Mouse (Mus musculus) lung, postnatal 10 days (tissue): Measurements from ENCODE around the gene Slc28a2.
"Not testable (repeated sequence)": the region's sequence is repeated elsewhere in the genome, so short reads cannot be mapped to it uniquely, and the experiment has no call there.

ENCODE experiments used
- DNase-seq: peaks from one replicate; pipeline ENCODE4 v3.0.0; 2021

Gene Slc28a2

DNA sequence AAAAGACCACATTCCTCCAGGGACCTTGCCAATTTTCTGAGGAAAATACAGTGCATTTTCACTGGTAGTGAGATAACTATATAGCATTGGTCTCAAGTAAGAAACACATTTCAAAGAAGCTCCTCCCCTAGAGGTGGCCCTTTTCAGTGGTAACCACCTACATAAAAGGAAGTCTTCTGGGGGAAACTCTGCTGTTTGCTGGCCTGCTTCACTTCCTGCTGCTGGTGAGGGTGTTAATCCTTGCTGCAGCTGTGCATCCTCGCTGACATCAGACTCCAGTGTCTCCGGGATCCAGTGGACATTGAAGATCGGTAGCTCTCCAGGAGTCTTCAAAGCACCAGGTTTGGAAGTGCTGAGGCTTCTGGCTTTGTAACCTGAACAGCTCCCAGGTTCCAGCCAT, at the start of gene Slc28a2:
TSS of gene Slc28a2 (plus strand) at position 278 of the 400 bp plus-strand sequence.
- DNase-seq = not testable (repeated sequence)

DNA sequence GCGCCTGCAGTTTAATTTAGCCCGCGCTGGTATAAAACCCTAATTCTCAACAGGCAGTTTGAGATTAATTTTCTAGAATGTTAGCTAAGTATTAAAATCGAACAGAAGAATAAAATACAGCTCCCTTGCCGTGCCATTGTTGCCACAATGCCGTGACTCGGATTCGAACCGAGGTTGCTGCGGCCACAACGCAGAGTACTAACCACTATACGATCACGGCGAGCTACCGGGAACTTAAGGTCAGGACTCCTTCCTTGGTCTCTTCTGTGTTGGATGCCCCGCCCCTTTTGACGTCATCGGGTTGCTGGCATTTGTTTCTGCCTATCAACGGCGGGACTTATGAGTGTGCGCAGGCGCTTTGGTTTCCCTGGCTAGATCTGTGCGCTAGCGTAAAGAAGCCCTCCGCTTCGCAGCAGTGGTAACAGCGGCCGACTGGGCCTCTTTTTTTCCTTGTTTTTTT, 49.0 kb upstream of the Slc28a2 start:
- DNase-seq = peak; percentile 98

DNA sequence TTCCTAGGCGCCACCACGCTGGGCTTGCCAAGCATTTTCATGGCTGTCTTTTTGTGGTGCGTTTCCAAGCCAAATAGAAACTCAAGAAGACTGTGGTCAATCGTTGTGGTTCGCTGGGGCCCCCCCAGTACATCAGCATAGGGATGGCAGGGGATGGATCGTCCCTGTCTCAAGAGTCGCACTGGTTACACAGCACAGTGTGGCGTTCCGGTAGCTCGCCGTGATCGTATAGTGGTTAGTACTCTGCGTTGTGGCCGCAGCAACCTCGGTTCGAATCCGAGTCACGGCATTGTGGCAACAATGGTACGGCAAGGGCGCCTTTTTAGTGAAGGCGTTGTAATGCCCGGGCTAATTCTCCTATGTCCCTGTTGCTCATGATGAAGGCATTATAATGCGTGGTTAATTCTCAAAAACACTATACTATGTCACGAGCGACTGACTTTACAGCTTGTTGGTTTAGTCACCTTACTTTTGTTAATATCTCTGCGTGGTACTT, 48.5 kb upstream of the Slc28a2 start:
- DNase-seq = peak; percentile 76

DNA sequence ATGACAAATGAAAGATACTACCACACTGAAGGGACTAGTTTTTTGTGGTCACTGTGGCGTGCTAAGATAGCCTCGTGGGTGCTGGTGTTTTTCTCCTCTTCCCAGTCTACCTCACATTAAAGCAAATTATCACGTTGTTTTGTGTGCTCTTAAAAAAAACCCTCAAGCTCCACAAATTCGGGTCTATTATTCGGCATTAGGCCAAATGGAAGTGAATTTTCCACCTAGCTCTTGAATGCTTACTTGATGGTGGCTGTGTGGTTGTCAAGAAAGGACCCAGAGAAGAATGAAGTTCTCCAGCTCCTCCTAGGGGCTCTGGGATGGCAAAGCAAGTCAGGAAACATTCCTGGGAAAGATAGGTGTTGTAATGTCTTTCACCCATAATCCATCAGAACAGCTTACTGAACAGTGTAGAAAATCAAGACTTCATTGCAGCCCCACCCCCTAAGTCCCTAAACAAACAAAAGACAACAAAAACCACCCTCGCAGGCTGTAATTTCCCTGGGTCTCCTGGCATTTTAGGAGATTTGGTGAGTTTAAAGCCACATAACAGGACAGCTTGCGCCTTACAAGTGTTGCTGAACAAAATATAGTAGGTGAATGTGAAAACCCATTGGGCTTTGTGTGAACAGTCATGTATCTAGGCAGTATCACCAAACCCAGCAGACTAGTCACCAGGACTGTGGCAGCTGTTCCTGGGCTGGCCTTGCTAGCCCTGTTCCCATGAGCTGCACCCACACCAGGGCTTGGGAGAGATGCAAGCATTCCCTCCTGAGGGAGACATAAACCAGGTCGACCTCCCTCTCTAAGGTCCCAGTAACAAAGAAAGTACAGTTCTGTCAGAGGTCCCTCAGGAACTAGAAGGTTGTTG, 47.6 kb upstream of the Slc28a2 start:
- peak; percentile 66 for DNase-seq

DNA sequence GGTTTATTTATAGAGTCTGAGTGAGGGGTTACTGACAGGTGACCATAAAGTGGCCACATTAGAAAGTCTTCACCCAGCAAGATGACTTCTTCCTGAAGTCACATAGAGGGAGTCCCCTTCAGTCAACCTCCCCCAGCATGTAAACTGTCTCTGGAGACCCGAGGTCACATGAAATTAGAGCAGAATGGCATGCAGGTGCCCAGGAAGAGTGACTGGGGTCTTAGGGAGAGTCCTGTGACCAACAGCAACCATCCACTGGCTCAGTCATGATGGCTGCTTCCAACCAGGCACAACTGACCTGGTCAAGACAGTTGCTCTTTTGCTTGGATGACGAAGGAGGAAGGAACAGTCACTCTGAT, 47.0 kb upstream of the Slc28a2 start:
- no peak for DNase-seq

DNA sequence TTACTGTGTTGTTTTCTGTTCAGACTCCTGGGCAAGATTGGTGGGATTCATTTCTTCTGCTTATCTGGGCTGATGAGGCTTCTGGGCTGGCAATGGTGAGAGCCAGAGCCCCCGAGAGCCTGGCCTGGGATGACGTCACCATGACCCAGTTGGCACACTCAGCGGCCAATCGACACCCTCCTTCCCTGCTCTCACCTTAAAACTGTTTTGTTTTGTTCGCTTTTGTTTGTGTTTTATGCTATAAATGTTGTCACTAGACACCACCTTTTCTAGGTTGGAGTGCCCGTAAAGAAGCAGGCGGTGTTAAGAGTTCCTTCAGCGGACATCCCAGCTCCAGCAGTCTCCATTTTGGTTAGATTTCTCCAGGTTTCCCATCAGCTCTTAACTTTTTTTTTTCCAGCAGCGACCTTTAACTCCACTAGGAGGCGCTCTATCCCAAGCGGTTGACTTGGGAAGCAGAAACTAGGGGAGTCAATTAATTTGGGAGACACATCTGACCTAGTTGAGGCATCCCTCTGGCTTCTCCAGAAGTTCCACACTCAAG, 45.4 kb upstream of the Slc28a2 start:
- DNase-seq = peak; percentile 69

DNA sequence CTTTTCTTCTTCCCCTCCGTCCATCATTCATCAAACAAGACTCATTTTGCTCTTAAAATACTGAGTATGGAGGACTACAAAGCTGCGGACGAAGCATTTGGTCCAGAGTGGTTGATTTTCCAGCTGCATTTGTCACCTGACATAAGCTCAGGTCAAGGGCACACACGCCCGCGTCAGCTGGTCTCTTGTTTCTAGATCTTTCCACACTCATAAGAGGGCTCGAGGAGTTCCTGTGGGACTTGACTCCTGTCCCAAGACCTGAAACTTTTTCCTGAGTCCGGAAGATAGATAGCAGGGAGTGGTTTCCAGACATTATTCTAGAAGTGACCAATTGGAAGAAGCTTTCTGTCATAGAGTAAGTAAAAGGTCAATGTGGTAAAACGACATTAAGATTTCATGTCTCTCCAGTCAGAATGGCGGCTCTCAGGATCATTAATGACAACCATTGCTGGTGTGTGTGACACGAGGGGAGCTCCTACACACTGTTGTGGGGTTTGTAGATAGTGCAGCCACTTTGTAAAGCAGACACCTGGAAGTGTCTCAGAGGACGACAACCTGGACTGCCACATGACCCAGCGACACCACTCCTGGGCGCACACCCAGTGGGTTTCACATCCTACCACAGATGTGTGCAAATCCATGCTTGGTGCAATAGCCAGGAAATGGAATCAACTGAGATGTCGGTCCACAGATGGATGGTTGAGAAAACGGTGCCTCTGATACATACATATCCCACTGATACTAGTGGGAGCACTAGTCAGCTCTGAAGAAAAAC, 44.8 kb upstream of the Slc28a2 start:
- no peak for DNase-seq

DNA sequence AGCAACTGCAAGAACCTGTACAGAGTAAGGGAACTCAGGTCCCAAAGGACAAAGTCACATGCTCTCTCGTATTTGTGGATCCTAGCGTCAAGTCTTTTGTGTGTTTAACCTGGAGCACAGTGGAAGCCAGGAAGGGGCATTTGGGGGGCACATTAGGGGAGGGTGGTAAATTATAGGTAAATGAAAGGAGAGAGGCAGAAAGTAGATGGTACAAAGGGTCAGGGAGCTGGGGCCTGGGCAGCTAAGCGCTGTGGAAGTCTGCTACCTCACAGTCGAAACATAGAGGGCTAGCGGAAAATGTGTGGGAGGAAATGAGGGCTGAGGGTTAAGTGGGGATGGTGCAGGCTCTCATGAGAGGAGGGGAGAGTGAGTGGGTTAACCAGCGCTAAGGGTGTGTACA, 44.2 kb upstream of the Slc28a2 start:
- no peak for DNase-seq

DNA sequence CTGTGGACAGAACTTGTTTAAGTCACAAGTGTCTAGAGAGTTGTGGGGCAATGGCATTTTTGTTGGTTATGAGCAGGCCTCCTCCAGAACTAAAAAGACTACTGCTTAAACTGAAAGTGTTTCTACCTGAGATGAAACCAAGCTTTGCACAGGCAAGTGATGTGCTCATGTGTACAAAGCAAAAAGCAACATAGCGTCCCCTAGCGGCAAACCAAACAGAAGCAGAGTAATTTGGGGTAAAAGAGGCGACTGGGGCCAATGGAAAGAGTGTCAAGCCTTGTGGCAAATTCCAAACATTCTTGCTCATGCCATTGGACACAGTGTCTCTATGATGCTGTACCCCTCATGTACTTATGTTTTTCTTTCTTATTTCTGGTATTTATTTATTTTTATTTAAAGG, 41.2 kb upstream of the Slc28a2 start:
- no peak for DNase-seq

DNA sequence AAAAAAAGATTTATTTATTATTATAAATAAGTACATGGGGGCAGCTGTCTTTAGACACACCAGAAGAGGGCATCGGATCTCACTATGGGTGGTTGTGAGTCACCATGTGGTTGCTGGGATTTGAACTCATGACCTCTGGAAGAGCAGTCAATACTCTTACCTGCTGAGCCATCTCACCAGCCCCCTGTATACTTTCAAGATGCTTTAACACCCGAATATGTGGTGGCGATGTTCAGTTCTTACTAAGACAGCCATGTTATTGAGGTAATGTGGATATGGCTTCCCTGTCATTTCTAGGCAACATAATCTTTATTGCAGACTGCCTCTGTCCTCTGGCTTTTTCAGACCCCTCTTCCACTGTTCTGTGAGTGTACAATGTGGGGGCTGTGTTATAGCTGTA, 39.1 kb upstream of the Slc28a2 start:
- not testable (repeated sequence) for DNase-seq

DNA sequence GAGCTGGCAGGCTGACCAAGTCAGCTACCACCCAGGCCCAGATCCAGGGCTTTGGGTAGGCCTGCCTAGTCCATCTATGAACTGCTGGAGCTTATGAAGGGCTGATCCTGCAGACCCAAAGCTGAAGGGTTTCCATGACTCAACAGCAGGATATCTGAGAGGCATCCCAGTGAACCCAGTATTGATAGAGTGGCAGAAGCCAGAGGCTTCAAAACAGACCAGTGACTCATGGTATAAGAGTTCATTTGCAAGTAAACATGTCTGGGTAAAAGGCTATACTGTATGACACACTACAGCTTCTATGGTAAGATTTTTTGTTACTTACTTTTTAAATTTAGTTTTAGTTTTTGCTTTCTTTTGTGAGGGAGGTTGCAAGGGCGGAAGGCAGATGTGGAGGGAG, 30.1 kb upstream of the Slc28a2 start:
- no peak for DNase-seq

DNA sequence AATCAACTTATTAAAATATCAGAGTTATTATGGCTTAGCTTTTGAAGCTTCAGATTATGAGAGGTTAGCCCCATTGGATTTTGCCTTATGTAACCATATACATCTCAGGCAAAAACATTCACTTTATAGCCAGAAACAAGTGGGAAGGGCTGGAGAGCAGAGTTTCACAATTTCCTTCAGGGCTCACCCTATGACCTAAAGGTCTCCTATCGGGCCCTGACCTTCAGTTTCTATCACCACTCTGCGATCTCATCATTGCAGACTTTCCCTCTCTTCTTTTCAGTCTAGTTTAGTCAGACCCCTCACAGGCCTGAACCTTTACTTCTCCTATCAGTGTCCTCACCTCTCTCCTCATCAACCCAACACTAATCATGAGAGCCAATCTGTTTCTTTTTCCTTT, 18.7 kb upstream of the Slc28a2 start:
- DNase-seq = no peak

DNA sequence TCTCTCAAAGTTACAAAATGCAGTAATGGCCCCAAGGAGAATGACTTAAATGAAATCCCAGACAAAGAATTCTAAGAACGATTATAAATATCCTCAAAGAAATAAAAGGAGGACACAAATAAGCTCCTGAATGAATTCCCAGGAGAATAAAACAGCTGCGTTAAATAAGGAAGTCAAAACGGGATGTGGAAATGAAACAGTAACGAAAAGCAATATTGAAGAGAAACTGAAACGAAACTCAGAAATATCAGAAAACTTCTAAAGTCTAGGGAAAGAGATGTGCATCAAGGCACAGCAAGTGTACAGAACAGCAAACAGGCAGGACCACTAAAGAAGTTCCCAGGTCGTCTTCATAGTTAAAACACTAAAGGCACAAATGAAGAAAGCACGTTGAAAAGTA, 17.3 kb upstream of the Slc28a2 start:
- DNase-seq = no peak

DNA sequence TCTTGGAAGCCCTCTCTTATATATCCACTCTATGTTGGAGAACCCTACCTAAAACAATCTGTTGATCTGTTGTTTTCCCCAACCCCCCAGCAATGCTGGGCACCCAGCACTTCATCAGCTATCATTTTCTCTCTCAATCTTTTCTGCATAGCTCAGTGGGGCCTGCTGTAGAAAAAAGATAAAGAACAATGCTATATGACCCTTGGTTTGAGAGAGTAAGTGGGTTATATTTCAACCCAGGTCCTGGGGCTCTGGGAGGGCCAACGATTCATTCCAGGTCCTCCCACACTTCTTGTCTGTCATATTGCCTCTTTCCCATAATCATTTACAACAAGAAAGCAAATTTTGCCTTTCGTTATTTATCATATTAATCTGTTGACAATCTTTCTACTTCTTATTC, 368 bp downstream of the Slc28a2 start:
- not testable (repeated sequence) for DNase-seq

DNA sequence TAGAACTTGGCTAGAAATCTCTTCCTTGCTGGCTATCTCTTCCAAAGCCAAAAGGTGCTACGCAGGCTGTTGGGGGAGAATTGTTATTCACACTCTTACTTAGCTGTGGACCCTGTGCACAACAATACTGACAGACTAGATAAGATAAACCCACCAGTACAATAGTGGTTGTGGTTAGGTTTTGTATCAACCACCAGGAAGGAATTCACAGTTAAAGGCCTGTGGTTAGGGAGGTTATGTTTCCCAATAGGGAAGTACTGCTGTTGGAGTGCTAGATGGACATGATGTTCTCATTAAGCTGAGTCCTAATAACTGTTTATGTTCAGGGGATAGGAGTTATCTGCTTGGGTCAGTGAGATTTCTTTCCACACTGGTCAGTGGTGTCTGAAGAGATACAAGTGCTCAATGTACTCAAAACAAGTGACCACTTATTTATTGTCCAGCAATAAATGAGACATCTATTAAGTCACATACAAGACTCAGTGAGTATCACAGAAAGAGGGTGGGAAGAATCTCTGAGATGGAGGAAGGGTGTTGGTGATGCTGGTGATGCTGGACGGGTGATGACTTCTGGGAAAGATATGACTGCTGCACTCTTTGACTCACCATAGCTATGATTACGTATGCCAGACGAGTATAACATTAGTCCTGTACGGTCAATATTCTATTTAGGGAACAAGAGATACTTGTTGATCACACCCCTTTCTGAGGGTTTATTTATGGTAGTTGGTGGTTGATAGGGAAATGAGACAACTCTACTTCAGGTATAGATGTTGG, 12.6 kb downstream of the Slc28a2 start:
- DNase-seq = not testable (repeated sequence)

DNA sequence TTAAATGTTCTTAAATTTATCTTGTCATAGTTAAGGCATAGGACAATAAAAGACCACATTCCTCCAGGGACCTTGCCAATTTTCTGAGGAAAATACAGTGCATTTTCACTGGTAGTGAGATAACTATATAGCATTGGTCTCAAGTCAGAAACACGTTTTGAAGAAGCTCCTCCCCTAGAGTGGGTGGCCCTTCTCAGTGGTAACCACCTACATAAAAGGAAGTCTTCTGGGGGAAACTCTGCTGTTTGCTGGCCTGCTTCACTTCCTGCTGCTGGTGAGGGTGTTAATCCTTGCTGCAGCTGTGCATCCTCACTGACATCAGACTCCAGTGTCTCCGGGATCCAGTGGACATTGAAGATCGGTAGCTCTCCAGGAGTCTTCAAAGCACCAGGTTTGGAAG, 14.2 kb downstream of the Slc28a2 start:
- DNase-seq = peak; percentile 8

DNA sequence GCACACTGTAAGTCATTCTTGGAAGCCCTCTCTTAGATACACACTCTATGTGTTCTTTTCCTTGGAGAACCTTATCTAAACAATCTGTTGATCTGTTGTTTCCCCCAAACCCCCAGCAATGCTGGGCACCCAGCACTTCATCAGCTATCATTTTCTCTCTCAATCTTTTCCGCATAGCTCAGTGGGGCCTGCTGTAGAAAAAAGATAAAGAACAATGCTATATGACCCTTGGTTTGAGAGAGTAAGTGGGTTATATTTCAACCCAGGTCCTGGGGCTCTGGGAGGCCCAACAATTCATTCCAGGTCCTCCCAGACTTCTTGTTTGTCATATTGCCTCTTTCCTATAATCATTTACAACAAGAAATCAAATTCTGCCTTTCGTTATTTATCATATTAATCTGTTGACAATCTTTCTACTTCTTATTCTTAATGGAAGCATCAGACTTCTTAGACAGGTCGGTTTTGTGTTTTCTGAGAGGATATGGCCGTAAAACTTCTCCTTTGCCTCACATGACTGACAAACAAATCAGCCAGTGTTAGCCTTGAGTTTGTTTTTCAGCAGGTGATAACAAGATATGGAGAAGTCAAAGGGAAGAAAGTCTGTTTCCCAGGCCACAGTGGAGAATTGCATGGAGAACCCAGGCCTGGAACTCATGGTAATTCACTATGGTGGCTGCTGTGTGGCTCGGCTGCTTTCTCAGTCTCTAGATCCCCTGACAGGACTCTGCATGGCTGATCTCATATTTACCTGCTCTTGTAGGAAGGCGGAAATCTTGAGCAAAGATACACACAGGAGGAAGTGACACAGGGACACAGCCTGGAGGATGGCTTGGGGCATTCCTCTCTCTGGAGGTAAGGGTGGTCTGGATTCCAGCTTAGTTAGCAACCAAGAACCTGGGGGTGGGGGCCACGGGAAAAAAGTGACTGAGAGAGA, 15.0 kb downstream of the Slc28a2 start:
- DNase-seq = no peak

DNA sequence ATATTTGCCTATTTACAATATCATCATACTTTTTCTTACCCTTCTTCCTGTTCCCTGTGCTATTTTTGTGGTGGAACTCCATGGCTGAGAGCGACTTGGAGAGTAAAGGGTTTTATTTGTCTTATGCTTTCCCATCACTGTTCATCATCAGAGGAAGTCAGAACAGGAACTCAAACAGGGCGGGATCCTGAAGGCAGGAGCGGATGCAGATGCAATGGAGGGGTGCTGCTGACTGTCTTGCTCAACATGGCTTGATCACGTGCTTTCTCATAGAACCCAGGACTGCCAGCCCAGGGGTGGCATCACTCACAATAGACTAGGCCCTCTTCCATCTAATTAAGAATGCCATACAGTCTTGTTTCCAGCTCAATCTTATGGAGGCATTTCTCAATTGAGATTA, 24.1 kb downstream of the Slc28a2 start:
- DNase-seq = no peak

DNA sequence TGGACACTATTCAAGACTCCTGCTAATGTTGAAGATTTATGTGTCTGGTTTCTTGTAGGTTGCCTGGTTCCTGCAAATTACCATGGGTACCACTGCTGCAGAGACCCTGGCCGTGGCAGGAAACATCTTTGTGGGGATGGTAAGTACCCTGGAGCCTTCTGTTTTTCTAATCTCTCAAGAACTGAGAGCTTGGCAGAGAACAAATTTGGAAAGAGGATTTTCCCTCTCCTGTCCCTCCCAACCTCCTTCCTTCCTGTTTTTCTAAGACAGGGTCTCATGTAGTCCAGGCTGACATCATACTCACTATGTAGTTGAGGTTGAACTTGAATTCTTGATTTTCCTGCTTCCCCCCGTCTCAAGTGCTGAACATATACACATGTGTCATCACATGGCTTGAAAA, 26.1 kb downstream of the Slc28a2 start:
- no peak for DNase-seq

DNA sequence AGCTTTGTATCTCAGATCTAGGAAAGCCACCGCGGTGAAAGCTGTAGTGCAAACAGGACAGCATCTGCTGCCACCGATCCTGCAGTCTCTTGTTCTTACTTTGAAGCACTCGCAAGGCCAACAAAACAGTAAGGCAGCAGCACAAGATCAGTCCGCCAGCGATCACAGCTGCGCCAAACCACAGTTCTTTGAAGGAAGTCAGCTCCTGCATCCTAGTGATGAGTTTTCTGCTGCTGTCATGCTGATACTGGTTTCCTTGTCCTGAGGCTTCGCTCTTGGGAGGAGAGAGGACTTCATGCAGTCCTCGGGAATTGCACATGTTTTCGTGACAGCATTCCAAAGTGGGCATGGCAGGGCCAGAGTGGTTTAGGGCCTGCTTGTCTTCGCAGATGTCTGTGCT, 40.6 kb downstream of the Slc28a2 start:
- DNase-seq = peak; percentile 6

DNA sequence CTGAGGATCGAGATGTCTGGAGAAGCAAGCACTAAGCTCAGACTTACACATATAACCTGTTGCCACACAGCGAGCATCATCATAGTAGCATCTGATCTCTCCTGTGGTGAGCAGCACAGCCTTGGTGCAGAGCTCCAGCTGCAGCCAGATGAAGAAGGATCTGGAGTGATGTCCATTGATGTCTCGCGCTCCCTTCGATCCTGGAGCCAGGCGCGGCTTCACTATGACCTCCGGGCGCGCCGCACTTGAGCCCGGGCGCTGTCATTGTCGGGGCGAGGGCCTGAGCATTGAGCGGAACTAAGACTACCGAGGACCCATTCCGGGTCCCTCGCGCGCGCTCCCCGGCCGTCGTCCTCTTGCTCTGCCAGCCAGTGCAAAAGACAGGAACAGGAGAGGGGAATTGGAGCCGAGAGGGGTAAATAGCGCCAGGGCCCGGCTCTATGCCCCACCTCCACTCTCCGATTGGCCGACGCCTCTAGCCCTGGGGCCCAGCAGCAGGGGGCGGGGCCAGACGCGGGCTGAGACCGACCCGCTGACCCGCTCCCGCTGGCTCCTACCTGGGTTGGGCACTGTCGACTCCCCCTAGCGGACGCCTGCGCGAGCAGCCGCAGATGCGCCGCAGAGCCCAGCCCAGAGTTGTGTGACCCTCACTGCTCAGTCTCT, 41.2 kb downstream of the Slc28a2 start:
- DNase-seq = peak; percentile 93
